Mouse (Mus musculus) CD4-positive, CD25-positive, alpha-beta regulatory T cell, adult 2 months (primary cell): Measurements from ENCODE around the gene Olfr239.
"Not testable (repeated sequence)": the region's sequence is repeated elsewhere in the genome, so short reads cannot be mapped to it uniquely, and the experiment has no call there.

Source experiments
- DNase-seq: peaks from one replicate; pipeline ENCODE4 v3.0.0-alpha.2; 2012; ENCODE audit warnings: low read depth, low spot score

Olfr239 gene

GRCm38 (mm10) chr17:33191002-33191401 lies at the start of gene Olfr239:
Olfr239 (plus strand) TSS chr17:33191302.
- not testable (repeated sequence) for DNase-seq

- DNase-seq = not testable (repeated sequence)
Observed at GRCm38 (mm10) chr17:33168147-33168546, 23.0 kb upstream of the Olfr239 start, which contains the start of gene Olfr55. Olfr55 (plus strand) TSS chr17:33168447.

GRCm38 (mm10) chr17:33221590-33221989 lies 30.5 kb downstream of the Olfr239 start, which contains the start of gene Olfr1564:
Olfr1564 (minus strand) TSS chr17:33221690.
- DNase-seq = no peak

- not testable (repeated sequence) for DNase-seq
Observed at GRCm38 (mm10) chr17:33236646-33237045, 45.5 kb downstream of the Olfr239 start.
